In genomic region chr1:106684546-106684945, GRCm38 (mm10) we compare ENCODE assay signal across 18 mouse cellular contexts.
"Had no signal": no experiment of that assay in that cellular context is flagged by ENCODE, and none has a peak within 500 bp of the region (broad histone marks: within the 10 kb centered on the region; RNA-seq: fewer than 3 reads in every experiment).

No protein-coding gene starts in this region.

- H3K36me3 ChIP-seq: liver, embryonic 15.5 days; lung, embryonic 15.5 days; midbrain, embryonic 12.5 days; neural tube, embryonic 12.5 days had no signal

- DNase-seq: liver, postnatal 0 days; lung, adult 2 months; lung, postnatal 36 days; midbrain, embryonic 14.5 days; retina, postnatal 1 day; right cerebral cortex, adult 18-20 months; right cerebral cortex, postnatal 25 days; right cerebral cortex, postnatal 4 days; spleen, adult 18-20 months; thymus, adult 18-20 months; thymus, postnatal 14 days; thymus, postnatal 36 days had no signal

- H3K9me3 ChIP-seq: liver, embryonic 15.5 days; lung, embryonic 15.5 days; megakaryocyte, embryonic 14.5 days; midbrain, embryonic 12.5 days; neural tube, embryonic 12.5 days had no signal

- H3K4me1 ChIP-seq: liver, embryonic 15.5 days; midbrain, embryonic 12.5 days; neural tube, embryonic 12.5 days had no signal

- H3K4me2 ChIP-seq: liver, embryonic 15.5 days; lung, embryonic 15.5 days; midbrain, embryonic 12.5 days; neural tube, embryonic 12.5 days had no signal

- H3K27me3 ChIP-seq: liver, embryonic 15.5 days; lung, embryonic 15.5 days; megakaryocyte, embryonic 14.5 days; midbrain, embryonic 12.5 days; neural tube, embryonic 12.5 days had no signal

- H3K9ac ChIP-seq: liver, embryonic 15.5 days; liver, postnatal 0 days; lung, embryonic 15.5 days; midbrain, embryonic 12.5 days; neural tube, embryonic 12.5 days had no signal

- H3K27ac ChIP-seq: liver, embryonic 15.5 days; lung, embryonic 15.5 days; macrophage; midbrain, embryonic 12.5 days; neural tube, embryonic 12.5 days had no signal

- H3K4me3 ChIP-seq: liver, embryonic 15.5 days; lung, embryonic 15.5 days; midbrain, embryonic 12.5 days; neural tube, embryonic 12.5 days had no signal
